8 mouse cellular contexts compared by ENCODE assay signal in the genomic region with DNA sequence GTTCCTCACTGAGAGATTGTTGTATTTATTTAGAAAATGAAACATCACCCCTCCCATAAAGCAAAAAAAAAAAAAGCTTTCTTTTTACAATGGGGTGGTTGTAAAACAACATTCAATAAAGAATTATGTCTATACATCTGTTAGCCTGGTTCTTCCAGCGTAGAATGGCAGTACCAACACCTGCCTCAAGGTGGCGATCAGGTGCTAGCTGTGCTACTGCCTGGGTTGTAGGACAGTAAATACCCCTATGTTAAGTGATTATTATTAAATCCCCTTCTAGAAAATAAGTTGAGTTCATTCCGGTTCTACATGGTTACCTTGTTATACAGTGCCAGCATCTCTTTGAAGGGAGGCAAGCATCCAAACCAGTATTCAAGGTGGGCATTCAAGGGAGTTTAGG.
DNase-seq lines count a peak whose midpoint lies in the region; ATAC-seq and TF ChIP-seq lines count a peak whose summit lies in the region.

No protein-coding gene starts in this region.

- no peak overlapping the region for H3K9ac ChIP-seq in forebrain, postnatal 0 days
- H3K9ac ChIP-seq in forebrain, embryonic 12.5 days = no peak overlapping the region

- H3K27ac ChIP-seq in forebrain, postnatal 0 days (ENCODE audit: low read depth, low read length) = no peak overlapping the region
- no peak overlapping the region for H3K27ac ChIP-seq in forebrain, embryonic 12.5 days
- no peak overlapping the region for H3K27ac ChIP-seq in thymus, adult 2 months (ENCODE audit: control insufficient read depth, insufficient read depth, low read length)
- no peak overlapping the region for H3K27ac ChIP-seq in embryonic facial prominence, embryonic 10.5 days (replicated peaks)

- no peak overlapping the region for H3K4me2 ChIP-seq in forebrain, postnatal 0 days (ENCODE audit: low read depth)
- H3K4me2 ChIP-seq in forebrain, embryonic 12.5 days = no peak overlapping the region

- no peak overlapping the region for H3K4me3 ChIP-seq in forebrain, postnatal 0 days (ENCODE audit: low read depth, low read length)
- H3K4me3 ChIP-seq in forebrain, embryonic 12.5 days (replicated peaks) = no peak overlapping the region
- H3K4me3 ChIP-seq in thymus, adult 2 months (ENCODE audit: control insufficient read depth, insufficient read depth, low read length) = no peak overlapping the region
- H3K4me3 ChIP-seq in embryonic facial prominence, embryonic 10.5 days = no peak overlapping the region

- 59% methylated on average over 3 of the region's 3 CpGs for WGBS in forebrain, postnatal 0 days
- 52% methylated on average over 3 of the region's 3 CpGs for WGBS in forebrain, embryonic 12.5 days
- WGBS in thymus, adult 2 months = 47% methylated on average over 3 of the region's 3 CpGs
- 57% methylated on average over 3 of the region's 3 CpGs for WGBS in embryonic facial prominence, embryonic 10.5 days

- peak; percentile 64 for TF ChIP-seq CTCF in forebrain, postnatal 0 days (IDR thresholded peaks at IDR 0.05; ENCODE audit: low read depth)
- TF ChIP-seq CTCF in thymus, adult 2 months (IDR thresholded peaks at IDR 0.05; ENCODE audit: borderline replicate concordance, control insufficient read depth, extremely low read depth, insufficient read depth, low read length, poor library complexity) = no peak

- peak; percentile 34 for DNase-seq in forebrain, postnatal 0 days
- peak; percentile 44 for DNase-seq in thymus, adult 2 months
- no peak for DNase-seq in thymus, adult 18-20 months
- peak; percentile 41 for DNase-seq in embryonic facial prominence, embryonic 10.5 days (ENCODE audit: low spot score)
- peak; percentile 77 to 81 for DNase-seq in kidney, postnatal 4 days
- peak; percentile 41 for DNase-seq in urinary bladder, postnatal 36 days (ENCODE audit: low spot score in 2 of 2)

- no peaks in the 10 kb centered on the region for H3K27me3 ChIP-seq in forebrain, postnatal 0 days (ENCODE audit: insufficient read depth, low read length)
- no peaks in the 10 kb centered on the region for H3K27me3 ChIP-seq in forebrain, embryonic 12.5 days
- no peaks in the 10 kb centered on the region for H3K27me3 ChIP-seq in thymus, adult 2 months (ENCODE audit: control insufficient read depth, insufficient read depth, low read length)
- H3K27me3 ChIP-seq in embryonic facial prominence, embryonic 10.5 days (replicated peaks; ENCODE audit: low read depth, poor library complexity, severe bottlenecking) = no peaks in the 10 kb centered on the region

- no peaks in the 10 kb centered on the region for H3K4me1 ChIP-seq in forebrain, postnatal 0 days (ENCODE audit: insufficient read depth)
- H3K4me1 ChIP-seq in forebrain, embryonic 12.5 days = no peaks in the 10 kb centered on the region
- H3K4me1 ChIP-seq in thymus, adult 2 months (replicated peaks; ENCODE audit: control insufficient read depth, insufficient read depth, low read length) = no peaks in the 10 kb centered on the region
- H3K4me1 ChIP-seq in embryonic facial prominence, embryonic 10.5 days = no peaks in the 10 kb centered on the region

- H3K36me3 ChIP-seq in forebrain, postnatal 0 days (ENCODE audit: insufficient read depth) = no peaks in the 10 kb centered on the region
- no peaks in the 10 kb centered on the region for H3K36me3 ChIP-seq in forebrain, embryonic 12.5 days (replicated peaks)
- no peaks in the 10 kb centered on the region for H3K36me3 ChIP-seq in thymus, adult 2 months (ENCODE audit: control insufficient read depth, insufficient read depth, low read length)
- no peaks in the 10 kb centered on the region for H3K36me3 ChIP-seq in embryonic facial prominence, embryonic 10.5 days (replicated peaks)

- no peak for ATAC-seq in forebrain, postnatal 0 days
- no peak for ATAC-seq in forebrain, embryonic 12.5 days (ENCODE audit: low FRiP score)
- peak; percentile 65; the same call in 1 of the 2 replicates for ATAC-seq in monocyte, adult 5-6 weeks (replicated peaks; ENCODE audit: insufficient number of reproducible peaks, low FRiP score, low TSS enrichment, poor library complexity, severe bottlenecking)

- H3K9me3 ChIP-seq in forebrain, postnatal 0 days (ENCODE audit: low read length) = no peaks in the 10 kb centered on the region
- H3K9me3 ChIP-seq in forebrain, embryonic 12.5 days = no peaks in the 10 kb centered on the region
- no peaks in the 10 kb centered on the region for H3K9me3 ChIP-seq in embryonic facial prominence, embryonic 10.5 days

- TF ChIP-seq POLR2A in thymus, adult 2 months (IDR thresholded peaks at IDR 0.05; ENCODE audit: control insufficient read depth, extremely low read depth, insufficient read depth, low read length, poor library complexity) = no peak

Comparison
In these comparisons a context has a peak if more than half of its experiments do, and no peak if none do; other contexts are left out.
1. DNase-seq: peak in forebrain, postnatal 0 days (single experiment), thymus, adult 2 months (single experiment), embryonic facial prominence, embryonic 10.5 days (single experiment), kidney, postnatal 4 days (2 of 2) and urinary bladder, postnatal 36 days (2 of 2); none in thymus, adult 18-20 months (0 of 2).